Mouse (Mus musculus) liver, embryonic 12.5 days (tissue): ENCODE data around the gene Trio. TPM values are rescaled to one million over a fixed set of nuclear protein-coding genes. Genes with fewer than 3 reads are reported as not detected.

Source experiments
- ATAC-seq: fragments of 200-750 bp; cut with Nextera tagmentation; 2 replicates; pipeline ENCODE4 v1.8.0; 2017; ENCODE audit warnings: moderate number of reproducible peaks, mild to moderate bottlenecking, moderate library complexity
- H3K27ac ChIP-seq: fragments of 300-500 bp; sonication (generic); 2 replicates; pipeline ENCODE4 v1.5.1; 2016; ENCODE audit warnings: mild to moderate bottlenecking
- H3K27me3 ChIP-seq: fragments of 300-500 bp; sonication (generic); replicated peaks from 2 replicates; pipeline ENCODE4 v1.6.1; 2016; ENCODE audit warnings: mild to moderate bottlenecking, moderate library complexity
- H3K36me3 ChIP-seq: fragments of 300-500 bp; sonication (generic); 2 replicates; pipeline ENCODE4 v1.6.1; 2016; ENCODE audit warnings: mild to moderate bottlenecking, moderate library complexity
- H3K4me1 ChIP-seq: fragments of 300-500 bp; sonication (generic); 2 replicates; pipeline ENCODE4 v1.6.1; 2016
- H3K4me2 ChIP-seq: fragments of 300-500 bp; sonication (generic); 2 replicates; pipeline ENCODE4 v1.6.1; 2016; ENCODE audit warnings: mild to moderate bottlenecking, moderate library complexity
- H3K4me3 ChIP-seq: fragments of 300-500 bp; sonication (generic); 2 replicates; pipeline ENCODE4 v1.5.1; 2016; ENCODE audit warnings: mild to moderate bottlenecking, moderate library complexity
- H3K9ac ChIP-seq: fragments of 300-500 bp; sonication (generic); 2 replicates; pipeline ENCODE4 v1.6.1; 2016; ENCODE audit warnings: mild to moderate bottlenecking, moderate library complexity
- H3K9me3 ChIP-seq: fragments of 300-500 bp; sonication (generic); replicated peaks from 2 replicates; pipeline ENCODE4 v1.6.1; 2016; ENCODE audit warnings: mild to moderate bottlenecking, moderate library complexity
- WGBS: fragments of 180-500 bp; shearing (Covaris S2); methylation state at CpG from one replicate; pipeline ENCODE4 v1.1.7; 2016; ENCODE audit not compliant: insufficient replicate concordance; 5-methylcytosine and 5-hydroxymethylcytosine counted together
- polyA plus RNA-seq: library from polyadenylated mRNA; unstranded; fragments of >200 nt; fragmentation: Nextera tagmentation; extraction: Ambion mirVana; gene quantifications from 2 replicates; pipeline ENCODE4 v1.2.1, GENCODE M21; 2016

Gene Trio
- polyA plus RNA-seq, 1 experiment from 2014 or later: 5.6 TPM

- Histone ChIP-seq H3K4me1 (peaks cover 13% of the 10 kb centered on the region), H3K4me3 (no peak overlapping the region), H3K36me3 (no peaks in the 10 kb centered on the region), H3K27ac (no peak overlapping the region), H3K4me2 (no peak overlapping the region), H3K27me3 (no peaks in the 10 kb centered on the region), H3K9ac (no peak overlapping the region), H3K9me3 (no peaks in the 10 kb centered on the region)
- no peak for ATAC-seq
- WGBS: 61% methylated on average over 4 of the region's 4 CpGs
Measured at GRCm38 (mm10) chr15:27940032-27940431, 85.6 kb downstream of the Trio start.

- Histone ChIP-seq H3K4me3 (no peak overlapping the region), H3K9me3 (no peaks in the 10 kb centered on the region), H3K9ac (no peak overlapping the region), H3K27ac (no peak overlapping the region), H3K27me3 (no peaks in the 10 kb centered on the region), H3K36me3 (no peaks in the 10 kb centered on the region), H3K4me2 (no peak overlapping the region), H3K4me1 (peaks cover 13% of the 10 kb centered on the region)
- WGBS: 67% methylated on average over 6 of the region's 6 CpGs
- ATAC-seq: no peak
Measured at GRCm38 (mm10) chr15:27938886-27939285, 86.8 kb downstream of the Trio start.

GRCm38 (mm10) chr15:27937861-27938833 lies 87.5 kb downstream of the Trio start:
- H3K27me3 ChIP-seq: no peaks in the 10 kb centered on the region
- peak overlapping the region; percentile 26; the same call in 1 of the 2 replicates for H3K4me3 ChIP-seq
- H3K4me1 ChIP-seq: peaks cover 13% of the 10 kb centered on the region
- 33% methylated on average over 24 of the region's 24 CpGs for WGBS
- H3K9ac ChIP-seq: no peak overlapping the region
- no peaks in the 10 kb centered on the region for H3K9me3 ChIP-seq
- peak overlapping the region; percentile 45 for H3K4me2 ChIP-seq
- H3K27ac ChIP-seq: no peak overlapping the region
- peak; percentile 66 for ATAC-seq
- H3K36me3 ChIP-seq: no peaks in the 10 kb centered on the region

- peak overlapping the region; percentile 45 for H3K4me2 ChIP-seq
- H3K9me3 ChIP-seq: no peaks in the 10 kb centered on the region
- no peaks in the 10 kb centered on the region for H3K36me3 ChIP-seq
- 41% methylated on average over 20 of the region's 20 CpGs for WGBS
- no peaks in the 10 kb centered on the region for H3K27me3 ChIP-seq
- H3K4me1 ChIP-seq: peaks cover 13% of the 10 kb centered on the region
- peak; percentile 73 for ATAC-seq
- H3K27ac ChIP-seq: no peak overlapping the region
- no peak overlapping the region for H3K9ac ChIP-seq
- peak overlapping the region; percentile 26; the same call in 1 of the 2 replicates for H3K4me3 ChIP-seq
Measured at GRCm38 (mm10) chr15:27937003-27937860, 88.4 kb downstream of the Trio start.

GRCm38 (mm10) chr15:27935772-27936746 lies 89.6 kb downstream of the Trio start:
- 70% methylated on average over 12 of the region's 12 CpGs for WGBS
- Histone ChIP-seq H3K9ac (no peak overlapping the region), H3K4me3 (no peak overlapping the region), H3K27ac (no peak overlapping the region), H3K4me2 (no peak overlapping the region), H3K9me3 (no peaks in the 10 kb centered on the region), H3K36me3 (no peaks in the 10 kb centered on the region), H3K4me1 (peaks cover 19% of the 10 kb centered on the region), H3K27me3 (no peaks in the 10 kb centered on the region)
- ATAC-seq: no peak

- Histone ChIP-seq H3K4me1 (peaks cover 19% of the 10 kb centered on the region), H3K9me3 (no peaks in the 10 kb centered on the region), H3K4me2 (no peak overlapping the region), H3K27ac (no peak overlapping the region), H3K27me3 (no peaks in the 10 kb centered on the region), H3K36me3 (no peaks in the 10 kb centered on the region), H3K4me3 (no peak overlapping the region), H3K9ac (no peak overlapping the region)
- ATAC-seq: no peak
- 73% methylated on average over 1 of the region's 1 CpGs for WGBS
Measured at GRCm38 (mm10) chr15:27933270-27933669, 92.4 kb downstream of the Trio start.

- Histone ChIP-seq H3K4me2 (no peak overlapping the region), H3K36me3 (no peaks in the 10 kb centered on the region), H3K27ac (no peak overlapping the region), H3K4me3 (no peak overlapping the region), H3K9me3 (no peaks in the 10 kb centered on the region), H3K4me1 (peaks cover 12% of the 10 kb centered on the region), H3K27me3 (no peaks in the 10 kb centered on the region), H3K9ac (no peak overlapping the region)
- peak; percentile 35; the same call in 1 of the 2 replicates for ATAC-seq
- WGBS: 52% methylated on average over 12 of the region's 12 CpGs
Measured at GRCm38 (mm10) chr15:27931891-27932290, 93.8 kb downstream of the Trio start.

- Histone ChIP-seq H3K27ac (no peak overlapping the region), H3K27me3 (no peaks in the 10 kb centered on the region), H3K4me2 (no peak overlapping the region), H3K4me3 (no peak overlapping the region), H3K9ac (no peak overlapping the region), H3K36me3 (no peaks in the 10 kb centered on the region), H3K4me1 (peaks cover 15% of the 10 kb centered on the region), H3K9me3 (no peaks in the 10 kb centered on the region)
- 70% methylated on average over 14 of the region's 14 CpGs for WGBS
- ATAC-seq: no peak
Measured at GRCm38 (mm10) chr15:27931459-27931858, 94.2 kb downstream of the Trio start.

GRCm38 (mm10) chr15:27927614-27928013 lies 98.0 kb downstream of the Trio start:
- peaks cover 43% of the 10 kb centered on the region for H3K4me1 ChIP-seq
- no peak overlapping the region for H3K4me2 ChIP-seq
- no peaks in the 10 kb centered on the region; the same call in 1 of the 2 replicates for H3K27me3 ChIP-seq
- 73% methylated on average over 6 of the region's 6 CpGs for WGBS
- no peak for ATAC-seq
- no peak overlapping the region for H3K9ac ChIP-seq
- no peak overlapping the region for H3K4me3 ChIP-seq
- H3K27ac ChIP-seq: no peak overlapping the region
- H3K36me3 ChIP-seq: no peaks in the 10 kb centered on the region
- no peaks in the 10 kb centered on the region for H3K9me3 ChIP-seq

GRCm38 (mm10) chr15:27926941-27927340 lies 98.7 kb downstream of the Trio start:
- WGBS: 47% methylated on average over 18 of the region's 18 CpGs
- H3K27ac ChIP-seq: 0 out of 2 replicates have a peak overlapping the region, but pooled peaks have one; percentile 1
- H3K9ac ChIP-seq: no peak overlapping the region
- no peak overlapping the region for H3K4me2 ChIP-seq
- peaks cover 49% of the 10 kb centered on the region for H3K4me1 ChIP-seq
- no peaks in the 10 kb centered on the region for H3K36me3 ChIP-seq
- no peaks in the 10 kb centered on the region for H3K9me3 ChIP-seq
- no peaks in the 10 kb centered on the region; the same call in 1 of the 2 replicates for H3K27me3 ChIP-seq
- no peak for ATAC-seq
- no peak overlapping the region for H3K4me3 ChIP-seq

- Histone ChIP-seq H3K9me3 (no peaks in the 10 kb centered on the region), H3K4me1 (peaks cover 47% of the 10 kb centered on the region), H3K27me3 (no peaks in the 10 kb centered on the region; the same call in 1 of the 2 replicates), H3K4me2 (peak overlapping the region; percentile 5; the same call in 1 of the 2 replicates), H3K4me3 (no peak overlapping the region), H3K36me3 (no peaks in the 10 kb centered on the region), H3K9ac (no peak overlapping the region), H3K27ac (peak overlapping the region; percentile 34; the same call in 1 of the 2 replicates)
- no peak for ATAC-seq
- 25% methylated on average over 7 of the region's 7 CpGs for WGBS
Measured at GRCm38 (mm10) chr15:27926450-27926849, 99.2 kb downstream of the Trio start.
